Mouse (Mus musculus) embryonic facial prominence, embryonic 11.5 days (tissue): ENCODE results near the gene Exoc6b. TPM values are rescaled to one million over a fixed set of nuclear protein-coding genes. Genes with fewer than 3 reads are reported as not detected.
A peak's percentile ranks its signal among the peaks of the same experiment; 100 is the strongest.

ENCODE experiments used
- ATAC-seq: fragments of 200-750 bp; cut with Nextera tagmentation; replicated peaks from 2 replicates; pipeline ENCODE4 v1.8.0; 2017; ENCODE audit warnings: low read depth; ENCODE audit not compliant: insufficient number of reproducible peaks, low FRiP score, low TSS enrichment
- DNase-seq: peaks from one replicate; pipeline ENCODE4 v3.0.0-alpha.2; 2015; ENCODE audit warnings: low spot score
- H3K27ac ChIP-seq: fragments of 300-500 bp; sonication (generic); replicated peaks from 2 replicates; pipeline ENCODE4 v1.5.1; 2014; ENCODE audit warnings: mild to moderate bottlenecking, low read depth, low read length, control low read depth
- H3K27me3 ChIP-seq: fragments of 300-500 bp; sonication (generic); 2 replicates; pipeline ENCODE4 v1.6.1; 2014; ENCODE audit warnings: mild to moderate bottlenecking, low read length, moderate library complexity, mixed read lengths; ENCODE audit not compliant: control insufficient read depth, insufficient read depth
- H3K36me3 ChIP-seq: fragments of 300-500 bp; sonication (generic); replicated peaks from 2 replicates; pipeline ENCODE4 v1.6.1; 2014; ENCODE audit warnings: low read depth, mild to moderate bottlenecking, low read length, moderate library complexity, mixed read lengths; ENCODE audit not compliant: control insufficient read depth, insufficient read depth
- H3K4me1 ChIP-seq: fragments of 300-500 bp; sonication (generic); 2 replicates; pipeline ENCODE4 v1.6.1; 2014; ENCODE audit warnings: low read length, mixed read lengths; ENCODE audit not compliant: control insufficient read depth, insufficient read depth
- H3K4me2 ChIP-seq: fragments of 300-500 bp; sonication (generic); 2 replicates; pipeline ENCODE4 v1.6.1; 2014; ENCODE audit warnings: low read depth, mild to moderate bottlenecking, control low read depth, low read length, moderate library complexity
- H3K4me3 ChIP-seq: fragments of 300-500 bp; sonication (generic); 2 replicates; pipeline ENCODE4 v1.5.1; 2014; ENCODE audit warnings: low read depth, low read length, control low read depth
- H3K9ac ChIP-seq: fragments of 300-500 bp; sonication (generic); replicated peaks from 2 replicates; pipeline ENCODE4 v1.6.1; 2014; ENCODE audit warnings: mild to moderate bottlenecking, control low read depth, low read length
- H3K9me3 ChIP-seq: fragments of 300-500 bp; sonication (generic); replicated peaks from 2 replicates; pipeline ENCODE4 v1.6.1; 2016; ENCODE audit warnings: mild to moderate bottlenecking, low read length, inconsistent platforms, mixed read lengths; ENCODE audit not compliant: control insufficient read depth
- WGBS: fragments of 180-500 bp; shearing (Covaris S2); extraction: QIAGEN DNeasy Blood & Tissue Kit; methylation state at CpG from one replicate; pipeline ENCODE4 v1.1.7; 2014; 5-methylcytosine and 5-hydroxymethylcytosine counted together
- polyA plus RNA-seq: library from polyadenylated mRNA; unstranded; fragments of >200 nt; fragmentation: Nextera tagmentation; extraction: Ambion mirVana; gene quantifications from 2 replicates; pipeline ENCODE4 v1.2.1, GENCODE M21; 2014

The Exoc6b gene
- polyA plus RNA-seq, 1 experiment from 2014 or later: 36.0 TPM

DNA sequence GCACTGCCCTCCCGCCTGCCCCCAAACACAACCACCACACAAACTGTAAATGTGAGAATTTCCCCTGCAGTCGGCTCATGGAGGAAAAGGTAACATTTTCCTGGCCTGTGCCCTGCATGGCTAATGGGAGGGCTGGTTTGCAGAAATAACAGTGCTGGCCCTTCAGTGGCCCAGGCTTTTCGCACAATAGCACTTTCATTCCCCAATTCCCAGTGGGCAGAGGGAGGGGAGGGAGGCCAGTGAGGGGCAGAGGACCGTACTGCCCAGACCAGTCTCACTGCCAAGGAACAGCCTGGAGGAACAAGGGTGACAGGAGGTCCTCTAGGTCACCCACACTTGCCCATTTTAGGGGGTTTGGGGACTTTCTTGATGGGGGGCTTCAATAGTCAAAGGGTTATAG, 491.4 kb downstream of the Exoc6b start:
- ATAC-seq (no peak), DNase-seq (no peak)
- H3K4me2 ChIP-seq: no peak overlapping the region
- WGBS: 32% methylated on average over 4 of the region's 4 CpGs
- no peaks in the 10 kb centered on the region for H3K4me1 ChIP-seq
- H3K4me3 ChIP-seq: no peak overlapping the region
- H3K36me3 ChIP-seq: no peaks in the 10 kb centered on the region; the same call in 1 of the 2 replicates
- H3K27me3 ChIP-seq: peaks cover 15% of the 10 kb centered on the region
- H3K9ac ChIP-seq: no peak overlapping the region
- H3K9me3 ChIP-seq: no peaks in the 10 kb centered on the region
- no peak overlapping the region for H3K27ac ChIP-seq

DNA sequence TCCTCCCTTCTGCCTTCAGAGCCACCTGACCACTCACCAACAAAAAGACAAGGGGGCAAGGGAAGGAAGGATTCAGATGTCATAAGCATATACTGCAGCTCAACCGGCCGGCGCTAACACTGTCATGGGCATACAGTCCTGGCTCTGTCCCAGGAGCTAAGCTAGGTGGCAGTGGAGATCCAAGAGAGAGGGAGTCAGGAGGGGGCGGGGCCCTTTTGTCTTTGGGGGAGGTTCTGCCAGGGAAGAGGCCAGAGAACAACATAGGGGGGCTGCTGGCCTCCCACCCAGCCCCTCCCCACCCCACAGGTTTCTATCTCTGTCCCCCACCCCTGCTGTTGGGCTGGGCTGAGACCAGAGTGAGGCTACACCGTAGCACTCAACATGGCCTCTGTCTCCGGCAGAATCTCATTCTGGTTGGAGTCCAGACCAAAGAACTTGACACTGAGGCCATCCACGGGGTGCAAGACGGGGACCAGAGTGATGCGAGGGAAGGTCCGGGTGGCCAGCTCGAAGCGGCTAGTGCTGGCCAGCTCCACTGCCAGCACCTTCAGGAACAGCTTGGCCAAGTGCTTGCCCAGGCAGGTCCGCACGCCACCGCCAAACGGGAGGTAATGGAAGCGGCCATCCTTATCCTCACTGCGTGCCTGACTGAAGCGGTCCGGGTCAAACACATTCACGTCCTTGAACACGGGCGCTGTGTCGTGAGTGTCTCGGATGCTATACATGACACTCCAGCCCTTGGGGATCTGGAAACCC, 495.2 kb downstream of the Exoc6b start:
- ATAC-seq: no peak
- peak overlapping the region; percentile 29; the same call in 1 of the 2 replicates for H3K4me2 ChIP-seq
- no peak overlapping the region for H3K27ac ChIP-seq
- H3K36me3 ChIP-seq: no peaks in the 10 kb centered on the region; the same call in 1 of the 2 replicates
- H3K4me1 ChIP-seq: peaks cover 4% of the 10 kb centered on the region; the same call in 1 of the 2 replicates
- H3K9ac ChIP-seq: no peak overlapping the region
- peak; percentile 62 for DNase-seq
- no peaks in the 10 kb centered on the region for H3K9me3 ChIP-seq
- WGBS: 26% methylated on average over 25 of the region's 25 CpGs
- no peak overlapping the region for H3K4me3 ChIP-seq
- no peaks in the 10 kb centered on the region; the same call in 1 of the 2 replicates for H3K27me3 ChIP-seq

- H3K4me1 ChIP-seq: peaks cover 4% of the 10 kb centered on the region; the same call in 1 of the 2 replicates
- WGBS: 56% methylated on average over 3 of the region's 3 CpGs
Observed at GRCm38 (mm10) chr6:84570039-84570438, 499.3 kb downstream of the Exoc6b start.

DNA sequence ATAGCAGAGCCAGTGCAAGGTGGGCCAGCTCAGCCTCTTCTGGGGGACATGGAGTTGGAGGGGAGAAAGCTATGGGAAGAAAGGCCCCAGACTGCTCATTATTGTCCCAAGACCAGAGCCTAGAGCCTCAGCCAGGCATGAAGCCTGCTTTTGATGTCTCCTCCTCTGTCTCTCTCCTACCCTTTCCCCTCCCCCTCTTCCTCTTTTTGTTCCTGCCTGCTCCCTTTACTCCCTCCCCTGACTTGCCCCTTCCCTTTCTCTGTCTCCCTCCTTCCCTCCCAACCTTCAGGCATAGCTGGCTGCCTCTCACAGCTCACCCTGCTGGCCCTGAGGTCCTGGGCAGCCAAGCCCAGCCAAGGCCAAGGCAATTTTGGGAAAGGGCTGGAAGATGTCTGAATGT, 499.7 kb downstream of the Exoc6b start:
- Histone ChIP-seq H3K27ac (no peak overlapping the region), H3K4me3 (no peak overlapping the region), H3K9ac (no peak overlapping the region), H3K4me2 (no peak overlapping the region), H3K27me3 (no peaks in the 10 kb centered on the region; the same call in 1 of the 2 replicates), H3K36me3 (no peaks in the 10 kb centered on the region), H3K9me3 (no peaks in the 10 kb centered on the region), H3K4me1 (peaks cover 4% of the 10 kb centered on the region; the same call in 1 of the 2 replicates)
- ATAC-seq (no peak), DNase-seq (peak; percentile 9)

More at GRCm38 (mm10) chr6:84570039-84570438, 499.3 kb downstream of the Exoc6b start:
- Histone ChIP-seq H3K36me3 (no peaks in the 10 kb centered on the region), H3K27ac (no peak overlapping the region), H3K9me3 (no peaks in the 10 kb centered on the region), H3K4me3 (no peak overlapping the region), H3K9ac (no peak overlapping the region), H3K27me3 (no peaks in the 10 kb centered on the region; the same call in 1 of the 2 replicates), H3K4me2 (no peak overlapping the region)
- DNase-seq: no peak
- no peak; the same call in 1 of the 2 replicates for ATAC-seq

- WGBS: 71% methylated on average over 6 of the region's 6 CpGs
- H3K36me3 ChIP-seq: no peaks in the 10 kb centered on the region
- no peak for DNase-seq
Observed at GRCm38 (mm10) chr6:84568880-84569279, 500.4 kb downstream of the Exoc6b start.

More at GRCm38 (mm10) chr6:84568880-84569279, 500.4 kb downstream of the Exoc6b start:
- peaks cover 4% of the 10 kb centered on the region; the same call in 1 of the 2 replicates for H3K4me1 ChIP-seq
- ATAC-seq: no peak
- H3K4me3 ChIP-seq: no peak overlapping the region
- no peaks in the 10 kb centered on the region for H3K27me3 ChIP-seq
- H3K9me3 ChIP-seq: no peaks in the 10 kb centered on the region
- no peak overlapping the region for H3K27ac ChIP-seq
- H3K4me2 ChIP-seq: no peak overlapping the region
- H3K9ac ChIP-seq: no peak overlapping the region

Other genes with a start within 250 kb of the Exoc6b start
- 54.5 and 62.2 TPM in 2 replicates for gene Spr, start 68.3 kb upstream of the Exoc6b start, polyA plus RNA-seq
- 0.56 and 0.88 TPM in 2 replicates for gene Emx1, start 117.9 kb upstream of the Exoc6b start, polyA plus RNA-seq